ENCODE assay signal across 10 mouse cellular contexts in genomic region chr10:18435938-18436337, GRCm38 (mm10).
A peak's percentile ranks its signal among the peaks of the same experiment; 100 is the strongest.
DNase-seq lines count a peak whose midpoint lies in the region; ATAC-seq and TF ChIP-seq lines count a peak whose summit lies in the region.
"Had no signal": no experiment of that assay in that cellular context is flagged by ENCODE, and none has a peak within 500 bp of the region (broad histone marks: within the 10 kb centered on the region; RNA-seq: fewer than 3 reads in every experiment).

No protein-coding gene starts in this region.

- DNase-seq in heart, adult 2 months = no peak
- DNase-seq in lung, adult 18-20 months = no peak
- peak; percentile 50 for DNase-seq in fibroblast of lung, adult 2 months (ENCODE audit: low read depth)
- DNase-seq in yolk sac, embryonic 10.5 days (ENCODE audit: low spot score) = peak; percentile 39
- no peak for DNase-seq in midbrain, embryonic 11.5 days (ENCODE audit: low spot score, missing footprints)

- TF ChIP-seq CTCF in heart, adult 2 months (IDR thresholded peaks at IDR 0.05) = no peak

- H3K9me3 ChIP-seq in heart, embryonic 15.5 days (replicated peaks) = no peaks in the 10 kb centered on the region
- H3K9me3 ChIP-seq in lung, embryonic 15.5 days = no peaks in the 10 kb centered on the region
- H3K9me3 ChIP-seq in midbrain, embryonic 11.5 days (ENCODE audit: control insufficient read depth, low read length) = no peaks in the 10 kb centered on the region
- H3K9me3 ChIP-seq: liver, embryonic 15.5 days; midbrain, embryonic 12.5 days; neural tube, embryonic 12.5 days had no signal

- no peak for TF ChIP-seq POLR2A in heart, adult 2 months (IDR thresholded peaks at IDR 0.05; ENCODE audit: insufficient read depth, low read depth, low read length)

- peaks cover 60% of the 10 kb centered on the region for H3K4me1 ChIP-seq in heart, embryonic 15.5 days (replicated peaks)
- peaks cover 9% of the 10 kb centered on the region for H3K4me1 ChIP-seq in heart, adult 2 months (ENCODE audit: control insufficient read depth, insufficient read depth, low read length)
- H3K4me1 ChIP-seq in lung, embryonic 15.5 days = peaks cover 26% of the 10 kb centered on the region
- H3K4me1 ChIP-seq in midbrain, embryonic 11.5 days (ENCODE audit: control insufficient read depth, insufficient read depth, low read length) = peaks cover 14% of the 10 kb centered on the region

- 22% methylated on average over 7 of the region's 7 CpGs for WGBS in heart, embryonic 15.5 days
- WGBS in heart, adult 2 months = 35% methylated on average over 7 of the region's 7 CpGs
- WGBS in lung, embryonic 15.5 days = 29% methylated on average over 7 of the region's 7 CpGs
- 63% methylated on average over 7 of the region's 7 CpGs for WGBS in midbrain, embryonic 11.5 days

- no peak overlapping the region for H3K4me3 ChIP-seq in heart, embryonic 15.5 days
- no peak overlapping the region for H3K4me3 ChIP-seq in heart, adult 2 months
- no peak overlapping the region for H3K4me3 ChIP-seq in lung, embryonic 15.5 days
- H3K4me3 ChIP-seq in midbrain, embryonic 11.5 days (ENCODE audit: low read depth, low read length) = no peak overlapping the region
- H3K4me3 ChIP-seq: liver, embryonic 15.5 days; midbrain, embryonic 12.5 days; neural tube, embryonic 12.5 days had no signal

- H3K27me3 ChIP-seq in heart, embryonic 15.5 days = no peaks in the 10 kb centered on the region
- H3K27me3 ChIP-seq in heart, adult 2 months (ENCODE audit: control insufficient read depth, insufficient read depth, low read length) = no peaks in the 10 kb centered on the region
- no peaks in the 10 kb centered on the region for H3K27me3 ChIP-seq in lung, embryonic 15.5 days
- no peaks in the 10 kb centered on the region for H3K27me3 ChIP-seq in midbrain, embryonic 11.5 days (ENCODE audit: control insufficient read depth, insufficient read depth, low read length)
- H3K27me3 ChIP-seq: midbrain, embryonic 12.5 days; neural tube, embryonic 12.5 days had no signal

- no peak for ATAC-seq in heart, embryonic 15.5 days (replicated peaks; ENCODE audit: insufficient number of reproducible peaks, insufficient read depth, low FRiP score, low read depth)
- no peak for ATAC-seq in lung, embryonic 15.5 days (ENCODE audit: borderline replicate concordance, extremely low read depth, low FRiP score, low TSS enrichment)
- no peak for ATAC-seq in midbrain, embryonic 11.5 days (ENCODE audit: low FRiP score)

- no peaks in the 10 kb centered on the region for H3K36me3 ChIP-seq in heart, embryonic 15.5 days
- peaks cover 8% of the 10 kb centered on the region for H3K36me3 ChIP-seq in heart, adult 2 months (ENCODE audit: control insufficient read depth, insufficient read depth, low read length)
- no peaks in the 10 kb centered on the region for H3K36me3 ChIP-seq in lung, embryonic 15.5 days
- H3K36me3 ChIP-seq in midbrain, embryonic 11.5 days (ENCODE audit: control insufficient read depth, insufficient read depth, low read length) = no peaks in the 10 kb centered on the region
- H3K36me3 ChIP-seq: liver, embryonic 15.5 days; midbrain, embryonic 12.5 days; neural tube, embryonic 12.5 days had no signal

- H3K79me2 ChIP-seq in heart, adult 2 months (replicated peaks; ENCODE audit: control insufficient read depth, insufficient read depth, low read length) = 0 out of 2 replicates have a peak, but pooled peaks cover 4% of the 10 kb centered on the region

- peak overlapping the region; percentile 7; the same call in 1 of the 2 replicates for H3K4me2 ChIP-seq in heart, embryonic 15.5 days
- 0 out of 2 replicates have a peak overlapping the region, but pooled peaks have one; percentile 6 for H3K4me2 ChIP-seq in lung, embryonic 15.5 days
- no peak overlapping the region for H3K4me2 ChIP-seq in midbrain, embryonic 11.5 days
- H3K4me2 ChIP-seq: liver, embryonic 15.5 days; midbrain, embryonic 12.5 days; neural tube, embryonic 12.5 days had no signal

- no peak overlapping the region for H3K9ac ChIP-seq in heart, embryonic 15.5 days
- no peak overlapping the region for H3K9ac ChIP-seq in heart, adult 2 months (ENCODE audit: low read depth, low read length)
- no peak overlapping the region for H3K9ac ChIP-seq in lung, embryonic 15.5 days
- no peak overlapping the region for H3K9ac ChIP-seq in midbrain, embryonic 11.5 days (ENCODE audit: low read length)
- H3K9ac ChIP-seq: liver, embryonic 15.5 days; midbrain, embryonic 12.5 days; neural tube, embryonic 12.5 days had no signal

- no peak for TF ChIP-seq EP300 in heart, adult 2 months (IDR thresholded peaks at IDR 0.05; ENCODE audit: insufficient read depth, low read depth, low read length)

- intact Hi-C loops in heart, adult 2 months (cut with DNase I) = no loop called here

- H3K27ac ChIP-seq in heart, embryonic 15.5 days = peak overlapping the region; percentile 65
- no peak overlapping the region for H3K27ac ChIP-seq in heart, adult 2 months
- H3K27ac ChIP-seq in lung, embryonic 15.5 days = peak overlapping the region; percentile 53
- H3K27ac ChIP-seq in midbrain, embryonic 11.5 days (ENCODE audit: low read depth, low read length) = no peak overlapping the region
- H3K27ac ChIP-seq: liver, embryonic 15.5 days; midbrain, embryonic 12.5 days; neural tube, embryonic 12.5 days had no signal

Comparison
In these comparisons a context has a peak if more than half of its experiments do, and no peak if none do; other contexts are left out.
1. H3K27ac ChIP-seq: peak in heart, embryonic 15.5 days (single experiment) and lung, embryonic 15.5 days (single experiment); none in heart, adult 2 months (single experiment) and midbrain, embryonic 11.5 days (single experiment).
2. DNase-seq: peak in fibroblast of lung, adult 2 months (single experiment) and yolk sac, embryonic 10.5 days (single experiment); none in heart, adult 2 months (0 of 2), lung, adult 18-20 months (0 of 2) and midbrain, embryonic 11.5 days (single experiment).